Mouse (Mus musculus) liver, adult 2 months (tissue): ENCODE results near the gene Lef1. TPM values are rescaled to one million over a fixed set of nuclear protein-coding genes. Genes with fewer than 3 reads are reported as not detected.

Source experiments
- DNase-seq: peaks from one replicate; pipeline ENCODE4 v3.0.0-alpha.2; 2011; ENCODE audit warnings: low read depth, low spot score; ENCODE audit errors: extremely low read depth
- H3K27ac ChIP-seq: fragments of 200-500 bp; replicated peaks from 2 replicates; pipeline ENCODE4 v1.5.1; 2012; ENCODE audit warnings: low read depth, mild to moderate bottlenecking, control low read depth, inconsistent platforms, low read length; ENCODE audit not compliant: insufficient read depth
- H3K27me3 ChIP-seq: fragments of 200-500 bp; 2 replicates; pipeline ENCODE4 v1.6.1; 2012; ENCODE audit warnings: mild to moderate bottlenecking, moderate library complexity, low read length, inconsistent platforms; ENCODE audit not compliant: control insufficient read depth, insufficient read depth
- H3K36me3 ChIP-seq: fragments of 200-500 bp; 2 replicates; pipeline ENCODE4 v1.6.1; 2012; ENCODE audit warnings: low read length, inconsistent platforms; ENCODE audit not compliant: control insufficient read depth, insufficient read depth
- H3K4me1 ChIP-seq: fragments of 200-500 bp; 2 replicates; pipeline ENCODE4 v1.6.1; 2011; ENCODE audit warnings: low read length; ENCODE audit not compliant: control insufficient read depth, insufficient read depth
- H3K4me3 ChIP-seq: fragments of 200-500 bp; 2 replicates; pipeline ENCODE4 v1.5.1; 2011; ENCODE audit warnings: low read depth, mild to moderate bottlenecking, control low read depth, low read length, moderate library complexity; ENCODE audit not compliant: insufficient read depth
- H3K79me2 ChIP-seq: fragments of 200-500 bp; 2 replicates; pipeline ENCODE4 v1.6.1; 2012; ENCODE audit warnings: inconsistent platforms, mild to moderate bottlenecking, low read length, moderate library complexity; ENCODE audit not compliant: control insufficient read depth, insufficient read depth
- H3K9ac ChIP-seq: fragments of 200-500 bp; 2 replicates; pipeline ENCODE4 v1.6.1; 2012; ENCODE audit warnings: low read depth, mild to moderate bottlenecking, control low read depth, inconsistent platforms, low read length
- CTCF ChIP-seq: fragments of 200-500 bp; IDR thresholded peaks from 2 replicates; pipeline ENCODE4 v1.5.1; 2011; ENCODE audit warnings: low read depth, low read length, control low read depth
- POLR2A ChIP-seq: fragments of 200-500 bp; IDR thresholded peaks from 2 replicates; pipeline ENCODE4 v1.6.1; 2011; ENCODE audit warnings: low read length, control low read depth; ENCODE audit not compliant: insufficient read depth; ENCODE audit errors: extremely low read depth
- WGBS: fragments of 180-500 bp; shearing (Covaris S2); methylation state at CpG from one replicate; pipeline ENCODE4 v1.1.7; 2018; 5-methylcytosine and 5-hydroxymethylcytosine counted together
- polyA plus RNA-seq: library from polyadenylated mRNA; depleted of rRNA; stranded (reverse); fragments of >200 nt; gene quantifications from 2 replicates; pipeline ENCODE4 v1.2.3, GENCODE M21; 2012
- total RNA-seq: library from RNA; depleted of rRNA; stranded (reverse); fragments of >200 nt; gene quantifications from 2 replicates; pipeline ENCODE4 v1.2.3, GENCODE M21; 2014

The Lef1 gene
- total and polyA plus RNA-seq, 2 experiments = 0.37 to 0.45 TPM

DNA sequence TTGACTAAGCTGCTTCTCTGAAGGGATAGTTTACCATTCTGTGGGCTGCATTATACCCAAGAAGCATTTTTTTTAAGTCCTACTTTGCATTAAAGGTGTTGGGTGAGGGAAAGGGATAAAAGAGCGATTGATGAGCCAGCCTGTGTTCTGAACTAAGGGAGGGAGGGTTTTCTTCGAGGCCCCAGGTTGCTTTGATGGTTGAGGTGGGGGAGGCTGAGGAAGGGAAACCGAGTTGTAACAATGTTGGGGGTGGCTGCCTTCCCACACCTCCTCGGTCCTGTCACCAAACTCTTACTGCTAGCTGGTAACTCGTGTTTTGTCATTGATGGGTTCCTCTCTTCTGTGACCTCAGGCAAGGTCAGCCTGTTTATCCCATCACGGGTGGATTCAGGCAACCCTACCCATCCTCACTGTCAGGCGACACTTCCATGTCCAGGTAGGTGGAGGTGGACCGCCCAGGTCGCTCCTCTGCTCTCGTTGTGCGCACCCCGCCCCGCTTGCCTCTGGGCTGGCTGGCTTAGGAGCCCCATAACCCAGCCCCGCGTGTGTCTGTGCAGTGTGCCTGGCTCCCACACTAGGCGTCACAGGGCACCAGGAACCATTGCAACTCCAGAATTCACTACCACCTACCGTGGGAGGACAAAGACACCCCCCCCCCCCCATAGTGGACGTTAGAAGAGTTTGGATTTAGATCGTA, 80.5 kb downstream of the Lef1 start:
- no peak overlapping the region for H3K4me3 ChIP-seq
- no peaks in the 10 kb centered on the region for H3K4me1 ChIP-seq
- no peaks in the 10 kb centered on the region for H3K79me2 ChIP-seq
- no peak overlapping the region for H3K27ac ChIP-seq
- DNase-seq = no peak
- no peaks in the 10 kb centered on the region for H3K36me3 ChIP-seq
- 82% methylated on average over 19 of the region's 19 CpGs for WGBS
- TF ChIP-seq POLR2A = no peak
- no peak for TF ChIP-seq CTCF
- no peaks in the 10 kb centered on the region for H3K27me3 ChIP-seq
- H3K9ac ChIP-seq = no peak overlapping the region

DNA sequence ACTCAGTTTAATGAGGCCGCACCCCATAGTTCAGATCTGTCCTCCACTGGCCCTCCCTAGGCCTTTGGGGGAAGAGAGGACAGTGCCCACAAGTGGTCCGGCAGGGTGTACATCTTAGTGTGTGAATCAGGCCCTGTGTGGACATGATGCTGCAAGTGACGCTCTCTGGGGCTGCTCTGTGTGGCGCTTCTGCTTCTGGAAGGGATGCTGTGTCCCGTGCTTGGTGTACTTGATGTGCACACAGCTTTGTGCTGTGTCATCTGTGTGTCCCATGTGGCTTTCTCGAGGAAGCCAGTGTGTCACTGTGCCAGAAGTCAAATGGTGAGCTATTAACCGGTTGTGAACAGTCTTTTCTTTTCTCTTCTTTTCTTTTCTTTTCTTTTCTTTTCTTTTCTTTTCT, 81.2 kb downstream of the Lef1 start:
- Histone ChIP-seq H3K27me3 (no peaks in the 10 kb centered on the region), H3K27ac (no peak overlapping the region), H3K4me1 (no peaks in the 10 kb centered on the region), H3K36me3 (no peaks in the 10 kb centered on the region), H3K79me2 (no peaks in the 10 kb centered on the region), H3K9ac (no peak overlapping the region), H3K4me3 (no peak overlapping the region)
- WGBS = 85% methylated on average over 7 of the region's 7 CpGs
- DNase-seq = no peak
- TF ChIP-seq POLR2A (no peak), CTCF (no peak)

GRCm38 (mm10) chr3:131196050-131196449, 85.8 kb downstream of the Lef1 start:
- Histone ChIP-seq H3K4me3 (no peak overlapping the region), H3K36me3 (no peaks in the 10 kb centered on the region), H3K27me3 (no peaks in the 10 kb centered on the region), H3K9ac (no peak overlapping the region), H3K27ac (no peak overlapping the region), H3K4me1 (no peaks in the 10 kb centered on the region), H3K79me2 (no peaks in the 10 kb centered on the region)
- no peak for TF ChIP-seq CTCF
- no peak for TF ChIP-seq POLR2A
- WGBS = 89% methylated on average over 10 of the region's 10 CpGs
- DNase-seq = no peak

DNA sequence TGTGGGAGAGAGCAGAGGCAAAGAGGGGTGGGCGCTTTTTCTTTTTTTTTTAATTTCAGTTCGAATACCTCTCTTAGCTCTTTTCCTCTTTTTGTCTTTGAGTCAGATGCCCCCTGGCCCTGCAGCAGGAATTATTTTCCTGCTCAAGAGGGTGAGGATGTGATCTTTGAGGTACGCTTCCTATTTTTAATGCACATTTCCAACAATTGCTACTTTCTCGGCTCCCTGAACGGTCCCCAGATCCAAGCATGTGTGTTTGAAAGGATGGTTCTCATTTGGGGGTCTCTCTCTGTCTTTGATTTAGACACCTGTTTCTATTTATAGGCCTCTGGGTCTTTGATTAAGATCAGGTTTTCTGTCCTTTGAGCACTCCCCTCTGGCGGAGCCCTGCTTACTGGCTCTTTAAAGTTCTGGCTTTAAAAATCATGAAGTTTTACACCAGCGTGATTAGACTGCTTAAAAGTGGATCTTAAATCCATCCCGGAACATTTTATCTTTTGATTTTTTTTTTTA, 86.3 kb downstream of the Lef1 start:
- Histone ChIP-seq H3K36me3 (no peaks in the 10 kb centered on the region), H3K27me3 (no peaks in the 10 kb centered on the region), H3K4me1 (no peaks in the 10 kb centered on the region), H3K4me3 (no peak overlapping the region), H3K9ac (no peak overlapping the region), H3K79me2 (no peaks in the 10 kb centered on the region), H3K27ac (no peak overlapping the region)
- TF ChIP-seq CTCF (no peak), POLR2A (no peak)
- 85% methylated on average over 8 of the region's 8 CpGs for WGBS
- DNase-seq = no peak

GRCm38 (mm10) chr3:131198991-131199390, 88.7 kb downstream of the Lef1 start:
- no peak overlapping the region for H3K9ac ChIP-seq
- H3K4me1 ChIP-seq = no peaks in the 10 kb centered on the region
- no peak overlapping the region for H3K4me3 ChIP-seq
- H3K79me2 ChIP-seq = no peaks in the 10 kb centered on the region
- H3K27ac ChIP-seq = no peak overlapping the region
- WGBS = 71% methylated on average over 3 of the region's 3 CpGs
- TF ChIP-seq POLR2A = no peak
- TF ChIP-seq CTCF = no peak
- H3K36me3 ChIP-seq = no peaks in the 10 kb centered on the region
- DNase-seq = no peak
- no peaks in the 10 kb centered on the region for H3K27me3 ChIP-seq

DNA sequence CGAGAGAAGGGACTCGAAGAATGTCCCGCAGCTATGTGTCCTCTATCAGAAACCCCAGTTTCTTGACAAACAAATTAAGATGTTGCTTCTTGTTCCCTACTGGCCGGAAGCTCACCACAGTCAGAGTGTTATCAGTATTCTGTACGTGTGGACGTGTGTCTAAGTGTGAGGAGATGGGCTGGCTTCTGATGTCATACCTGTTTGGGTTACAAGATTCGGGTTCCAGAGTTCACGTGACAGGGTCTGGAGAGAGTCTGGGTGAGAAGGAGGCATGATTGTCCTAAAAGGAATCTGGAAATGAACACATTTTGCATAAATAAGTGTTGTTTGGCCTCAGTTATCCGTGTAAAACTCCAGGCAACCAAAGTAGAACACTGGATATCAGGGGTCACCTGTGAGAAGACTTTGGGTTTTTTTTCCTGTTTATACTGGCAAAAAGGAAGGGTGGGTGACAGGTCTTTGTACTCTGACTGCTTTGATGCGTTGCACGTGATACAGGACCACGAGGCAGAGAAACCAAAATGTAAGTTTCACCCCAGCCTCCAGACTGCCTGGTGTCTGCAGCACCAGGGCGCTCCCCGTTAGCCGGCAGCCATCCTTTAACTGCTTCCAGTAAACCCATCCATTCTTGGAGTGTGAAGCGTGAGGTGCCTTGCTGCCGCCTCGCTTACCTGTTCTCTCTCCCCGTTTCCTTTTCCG, 89.5 kb downstream of the Lef1 start:
- no peak overlapping the region for H3K9ac ChIP-seq
- no peak overlapping the region for H3K4me3 ChIP-seq
- no peaks in the 10 kb centered on the region for H3K27me3 ChIP-seq
- DNase-seq = no peak
- H3K4me1 ChIP-seq = no peaks in the 10 kb centered on the region
- no peaks in the 10 kb centered on the region for H3K79me2 ChIP-seq
- H3K36me3 ChIP-seq = no peaks in the 10 kb centered on the region
- TF ChIP-seq CTCF = no peak
- TF ChIP-seq POLR2A = no peak
- 77% methylated on average over 20 of the region's 20 CpGs for WGBS
- no peak overlapping the region for H3K27ac ChIP-seq
